Mouse (Mus musculus) fibroblast of lung, adult 2 months (primary cell): ENCODE measurements around the gene Paics.

Experiments used
- DNase-seq: peaks from one replicate; pipeline ENCODE4 v3.0.0-alpha.2; 2011; ENCODE audit warnings: low read depth

The Paics gene

DNA sequence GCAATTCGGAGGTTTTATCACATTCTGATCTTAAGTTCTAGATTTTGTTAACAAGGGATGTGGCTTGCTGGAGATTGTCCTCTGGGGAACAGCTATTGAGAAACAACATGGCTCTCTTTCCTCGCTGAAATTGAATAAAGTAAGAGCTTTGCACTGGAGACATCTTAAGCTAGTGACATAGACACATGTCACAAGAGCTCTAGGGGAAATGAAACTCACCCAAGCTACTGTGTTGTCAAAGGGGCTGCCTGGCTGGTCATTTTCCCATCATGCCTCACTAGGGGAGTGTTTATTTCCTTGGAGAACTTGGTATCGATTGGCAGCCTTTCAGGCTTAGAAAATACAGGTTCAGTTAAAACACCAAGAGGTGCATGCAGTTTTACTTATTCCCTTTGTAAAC, 62.1 kb downstream of the Paics start:
- DNase-seq = no peak

DNA sequence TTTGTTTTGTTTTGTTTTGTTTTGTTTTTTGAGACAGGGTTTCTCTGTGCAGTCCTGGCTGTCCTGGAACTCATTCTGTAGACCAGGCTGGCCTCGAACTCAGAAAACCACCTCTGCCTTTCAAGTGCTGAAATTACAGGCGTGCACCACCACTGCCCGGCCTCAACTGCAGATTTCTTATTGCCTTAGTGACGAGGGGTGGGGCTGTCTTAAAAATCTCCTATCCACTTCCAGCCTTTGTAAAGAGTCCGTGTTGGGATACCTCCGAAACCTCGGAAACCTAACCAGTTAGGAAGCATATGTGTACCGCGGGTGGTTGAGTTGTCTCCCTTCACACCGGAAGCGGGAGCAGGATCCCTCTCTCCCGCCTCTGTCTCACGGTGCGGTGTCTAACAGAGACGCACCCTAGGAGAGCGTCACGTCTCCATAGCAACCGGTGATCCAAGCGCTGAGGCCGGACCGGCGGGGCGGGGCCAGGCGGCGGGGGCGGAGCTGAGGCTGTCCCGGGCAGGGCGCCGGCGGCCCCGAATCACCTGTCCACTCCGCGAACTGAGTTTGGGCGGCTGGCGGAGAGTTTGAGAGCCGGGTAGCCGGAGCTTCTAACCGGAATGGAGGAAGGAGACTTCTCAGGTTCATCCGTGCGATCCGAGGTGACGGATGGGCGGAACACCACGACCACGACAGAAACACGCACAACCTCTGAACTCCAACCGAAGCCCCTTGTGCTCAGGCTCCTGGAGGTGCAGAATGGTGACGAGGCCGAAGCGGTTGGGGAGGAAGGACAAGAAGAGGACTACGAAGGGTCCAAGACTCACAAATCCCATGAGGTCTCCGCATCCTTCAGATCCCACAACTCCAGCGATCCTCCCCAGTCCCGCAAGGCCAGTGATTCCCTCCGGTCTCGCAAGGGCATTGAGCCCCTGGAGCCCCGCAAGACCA, 64.7 kb downstream of the Paics start, which contains the start of gene Thegl:
Thegl (plus strand) TSS at position 480 of the 939 bp plus-strand sequence.
- DNase-seq = peak; percentile 13
